Mouse (Mus musculus) CH12.LX (cell line): ENCODE results near the gene Zdhhc19. TPM values are rescaled to one million over a fixed set of nuclear protein-coding genes. Genes with fewer than 3 reads are reported as not detected.

Experiments
- DNase-seq: peaks from one replicate; pipeline ENCODE4 v3.0.0-alpha.2; 2013; ENCODE audit errors: extremely low read depth
- H3K27ac ChIP-seq: 2 replicates; pipeline ENCODE4 v1.5.1; 2012; ENCODE audit warnings: low read depth, mild to moderate bottlenecking, control low read depth, moderate library complexity; ENCODE audit not compliant: insufficient read depth
- H3K27me3 ChIP-seq: replicated peaks from 2 replicates; pipeline ENCODE3; 2012; ENCODE audit warnings: inconsistent platforms
- H3K36me3 ChIP-seq, 2 experiments: replicated peaks in 1 of 2; 2 replicates each; pipeline versions ENCODE3 to v1.6.1; 2012; ENCODE audit warnings: inconsistent platforms in 1 of 2, low read length in 1 of 2, mild to moderate bottlenecking in 1 of 2, mixed read lengths in 1 of 2, moderate library complexity in 1 of 2; ENCODE audit not compliant: control insufficient read depth in 1 of 2, insufficient read depth in 1 of 2
- H3K4me1 ChIP-seq, 2 experiments: 2 replicates each; pipeline ENCODE4 v1.6.1; 2012; ENCODE audit warnings: inconsistent platforms in 1 of 2, moderate library complexity in 1 of 2; ENCODE audit not compliant: insufficient read depth in 2 of 2, control insufficient read depth in 1 of 2
- H3K4me2 ChIP-seq: 2 replicates; pipeline ENCODE4 v1.6.1; 2012; ENCODE audit warnings: low read depth, mild to moderate bottlenecking, control low read depth; ENCODE audit not compliant: poor library complexity, insufficient read depth, severe bottlenecking
- H3K4me3 ChIP-seq, 3 experiments: fragments of 150-350 bp in 1 of 3; sonication (generic) in 1 of 3; replicated peaks in 1 of 3; 2 replicates each; pipeline versions ENCODE3 to v1.5.1; 2011 to 2012; ENCODE audit warnings: low read depth in 2 of 3, low read length in 2 of 3, mild to moderate bottlenecking in 2 of 3, moderate library complexity in 2 of 3, control low read depth in 1 of 3, improper control_type of control experiment in 1 of 3, inconsistent platforms in 1 of 3, mixed read lengths in 1 of 3; ENCODE audit not compliant: poor library complexity in 1 of 3
- H3K79me2 ChIP-seq: replicated peaks from 2 replicates; pipeline ENCODE4 v1.6.1; 2012; ENCODE audit warnings: mild to moderate bottlenecking, moderate library complexity; ENCODE audit not compliant: control insufficient read depth, poor library complexity, insufficient read depth, severe bottlenecking; ENCODE audit errors: extremely low read depth
- H3K9ac ChIP-seq: 2 replicates; pipeline ENCODE4 v1.6.1; 2012; ENCODE audit warnings: low read depth, mild to moderate bottlenecking, control low read depth, moderate library complexity; ENCODE audit not compliant: insufficient read depth
- H3K9me3 ChIP-seq: replicated peaks from 2 replicates; pipeline ENCODE3; 2012; ENCODE audit warnings: low read length, inconsistent platforms, mixed read lengths
- CHD1 ChIP-seq: IDR thresholded peaks from 2 replicates; pipeline ENCODE4 v1.6.1; 2012; ENCODE audit warnings: low read depth, low read length, improper control_type of control experiment, inconsistent platforms
- CTCF ChIP-seq, 2 experiments: IDR thresholded peaks in 1 of 2; conservative IDR thresholded peaks in 1 of 2; 2 replicates each; pipeline ENCODE4 v1.5.1; 2011 to 2012; ENCODE audit warnings: low read depth in 2 of 2, low read length in 2 of 2, improper control_type of control experiment in 1 of 2, inconsistent platforms in 1 of 2, mild to moderate bottlenecking in 1 of 2, moderate library complexity in 1 of 2
- EP300 ChIP-seq: IDR thresholded peaks from 2 replicates; pipeline ENCODE4 v1.6.1; 2011; ENCODE audit warnings: low read length, improper control_type of control experiment
- HCFC1 ChIP-seq: IDR thresholded peaks from 2 replicates; pipeline ENCODE4 v1.6.1; 2012; ENCODE audit warnings: low read depth, mild to moderate bottlenecking, inconsistent platforms, low read length, improper control_type of control experiment
- IRF4 ChIP-seq: IDR thresholded peaks from 2 replicates; pipeline ENCODE4 v1.6.1; 2014; ENCODE audit warnings: low read depth, mild to moderate bottlenecking, inconsistent platforms, low read length, improper control_type of control experiment
- JUN ChIP-seq: IDR thresholded peaks from 2 replicates; pipeline ENCODE4 v1.6.1; 2011; ENCODE audit warnings: low read depth, mild to moderate bottlenecking, low read length, improper control_type of control experiment, moderate library complexity; ENCODE audit not compliant: insufficient read depth
- KAT2A ChIP-seq: IDR thresholded peaks from 2 replicates; pipeline ENCODE4 v1.6.1; 2012; ENCODE audit warnings: low read length, improper control_type of control experiment, inconsistent platforms; ENCODE audit not compliant: insufficient replicate concordance
- NRF1 ChIP-seq: IDR thresholded peaks from 2 replicates; pipeline ENCODE4 v1.6.1; 2014; ENCODE audit warnings: low read depth, mild to moderate bottlenecking, inconsistent platforms, low read length, improper control_type of control experiment, moderate library complexity
- RAD21 ChIP-seq: IDR thresholded peaks from 2 replicates; pipeline ENCODE4 v1.6.1; 2011; ENCODE audit warnings: low read depth, mild to moderate bottlenecking, low read length, improper control_type of control experiment, moderate library complexity
- RCOR1 ChIP-seq: conservative IDR thresholded peaks from 2 replicates; pipeline ENCODE4 v1.6.1; 2012; ENCODE audit warnings: low read depth, mild to moderate bottlenecking, inconsistent platforms, low read length, improper control_type of control experiment
- SMC3 ChIP-seq: IDR thresholded peaks from 2 replicates; pipeline ENCODE4 v1.6.1; 2011; ENCODE audit warnings: low read depth, low read length, improper control_type of control experiment
- TBP ChIP-seq: conservative IDR thresholded peaks from 2 replicates; pipeline ENCODE4 v1.6.1; 2011; ENCODE audit warnings: low read depth, low read length, improper control_type of control experiment
- ZMIZ1 ChIP-seq: IDR thresholded peaks from 2 replicates; pipeline ENCODE4 v1.6.1; 2012; ENCODE audit warnings: low read depth, mild to moderate bottlenecking, inconsistent platforms, low read length, improper control_type of control experiment
- ZNF384 ChIP-seq: IDR thresholded peaks from 2 replicates; pipeline ENCODE4 v1.6.1; 2012; ENCODE audit warnings: low read depth, low read length, improper control_type of control experiment, inconsistent platforms
- dilution Hi-C: fragments of 300-500 bp; cut with MboI; formaldehyde crosslinking; loops from 2 replicates; pipeline ENCODE4 v1.14.3; 2020; ENCODE audit warnings: low sequenced_read_pairs; ENCODE audit not compliant: extremely low pct_unique_long_range_greater_than_20kb, extremely low pct_ligation_motif_present
- in situ Hi-C: fragments of 300-500 bp; cut with MboI; formaldehyde crosslinking; loops from 3 replicates; pipeline ENCODE4 v1.14.3; 2019; ENCODE audit warnings: low sequenced_read_pairs, low pct_ligation_motif_present, low pct_unique_long_range_greater_than_20kb, mixed read lengths
- polyA plus RNA-seq: library from polyadenylated mRNA; unstranded; fragments of >175 nt; gene quantifications from 2 replicates; pipeline ENCODE4 v1.2.1, GENCODE M21; 2012; ENCODE audit warnings: low read depth; ENCODE audit not compliant: insufficient read length
- total RNA-seq, 2 experiments: library from RNA; depleted of rRNA; stranded (reverse); fragments of 300-350 nt in 1 of 2; fragments of >200 nt in 1 of 2; gene quantifications; 2 replicates each; pipeline ENCODE4 v1.2.3; 2012 to 2014

Gene Zdhhc19
- total and polyA plus RNA-seq, 3 experiments, result not detected

GRCm38 (mm10) chr16:32594701-32595100, 98.6 kb downstream of the Zdhhc19 start:
- peaks cover 8 to 20% of the 10 kb centered on the region in 2 experiments for H3K4me1 ChIP-seq
- no peak for DNase-seq
- dilution Hi-C loops, result no loop called here

GRCm38 (mm10) chr16:32595142-32595855, 99.2 kb downstream of the Zdhhc19 start:
- no peaks in the 10 kb centered on the region for H3K27me3 ChIP-seq
- H3K9ac ChIP-seq, result no peak overlapping the region
- H3K4me3 ChIP-seq, result no peak overlapping the region
- H3K36me3 ChIP-seq, result no peaks in the 10 kb centered on the region
- no peak overlapping the region for H3K4me2 ChIP-seq
- no peaks in the 10 kb centered on the region for H3K79me2 ChIP-seq
- dilution Hi-C loops, result no loop called here
- no peaks in the 10 kb centered on the region for H3K9me3 ChIP-seq
- no peak overlapping the region for H3K27ac ChIP-seq
- TF ChIP-seq EP300 (no peak), CHD1 (no peak), KAT2A (no peak), NRF1 (no peak), HCFC1 (no peak), JUN (no peak), RCOR1 (no peak), ZMIZ1 (no peak)
- in situ Hi-C loops, result no loop called here
- peaks cover 8 to 20% of the 10 kb centered on the region in 2 experiments for H3K4me1 ChIP-seq
- DNase-seq, result no peak

More at GRCm38 (mm10) chr16:32594701-32595100, 98.6 kb downstream of the Zdhhc19 start:
- no peak for TF ChIP-seq CTCF (conservative IDR thresholded peaks at IDR 0.05 in 1 of 2, IDR thresholded peaks at IDR 0.05 in 1 of 2; ENCODE audit: low read depth in 2 of 2, low read length in 2 of 2)
- no peak for TF ChIP-seq RAD21
- no peak for TF ChIP-seq ZNF384
- no peak for TF ChIP-seq SMC3
- no peaks in the 10 kb centered on the region for H3K36me3 ChIP-seq
- H3K9ac ChIP-seq, result no peak overlapping the region
- H3K79me2 ChIP-seq, result no peaks in the 10 kb centered on the region
- in situ Hi-C loops, result no loop called here
- no peak overlapping the region for H3K4me3 ChIP-seq
- no peak overlapping the region for H3K27ac ChIP-seq
- H3K4me2 ChIP-seq, result no peak overlapping the region
- no peaks in the 10 kb centered on the region for H3K27me3 ChIP-seq
- no peaks in the 10 kb centered on the region for H3K9me3 ChIP-seq

GRCm38 (mm10) chr16:32597909-32598381, 101.9 kb downstream of the Zdhhc19 start:
- no peak overlapping the region for H3K27ac ChIP-seq
- H3K36me3 ChIP-seq, result no peaks in the 10 kb centered on the region
- H3K4me2 ChIP-seq, result no peak overlapping the region
- H3K27me3 ChIP-seq, result no peaks in the 10 kb centered on the region
- dilution Hi-C loops, result no loop called here
- H3K9ac ChIP-seq, result no peak overlapping the region
- in situ Hi-C loops, result no loop called here
- H3K79me2 ChIP-seq, result no peaks in the 10 kb centered on the region
- DNase-seq, result no peak
- H3K4me3 ChIP-seq, result no peak overlapping the region
- no peaks in the 10 kb centered on the region for H3K9me3 ChIP-seq
- no peak for TF ChIP-seq TBP
- TF ChIP-seq IRF4, result no peak
- no peak for TF ChIP-seq CTCF (conservative IDR thresholded peaks at IDR 0.05 in 1 of 2, IDR thresholded peaks at IDR 0.05 in 1 of 2; ENCODE audit: low read depth in 2 of 2, low read length in 2 of 2)
- H3K4me1 ChIP-seq, result peaks cover 8 to 20% of the 10 kb centered on the region in 2 experiments
